Mouse (Mus musculus): ENCODE measurements around the gene Rgs3.
"Not testable (repeated sequence)": the region's sequence is repeated elsewhere in the genome, so short reads cannot be mapped to it uniquely, and the experiment has no call there.

Gene Rgs3

DNA sequence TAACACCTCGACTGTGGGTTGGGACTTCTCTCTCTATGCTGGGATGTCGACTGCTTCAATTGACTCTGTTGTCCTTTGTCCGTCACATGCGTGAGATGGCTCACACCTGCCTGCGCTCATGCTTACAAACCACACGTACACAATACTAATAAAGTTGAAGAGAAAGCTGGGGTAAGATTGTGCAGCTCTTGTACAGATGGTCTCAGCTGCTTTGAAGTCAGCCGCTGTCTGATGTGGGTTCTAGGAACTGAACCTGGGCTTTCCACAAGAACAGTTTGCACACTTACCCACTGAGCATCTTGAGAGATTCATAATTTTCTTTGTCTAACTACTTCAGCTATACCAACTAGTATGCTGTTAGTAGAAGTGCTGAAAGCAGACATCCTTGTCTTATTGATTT is 7.7 kb upstream of the Rgs3 start:
- DNase-seq (ENCODE audit: low read depth): no peak

DNA sequence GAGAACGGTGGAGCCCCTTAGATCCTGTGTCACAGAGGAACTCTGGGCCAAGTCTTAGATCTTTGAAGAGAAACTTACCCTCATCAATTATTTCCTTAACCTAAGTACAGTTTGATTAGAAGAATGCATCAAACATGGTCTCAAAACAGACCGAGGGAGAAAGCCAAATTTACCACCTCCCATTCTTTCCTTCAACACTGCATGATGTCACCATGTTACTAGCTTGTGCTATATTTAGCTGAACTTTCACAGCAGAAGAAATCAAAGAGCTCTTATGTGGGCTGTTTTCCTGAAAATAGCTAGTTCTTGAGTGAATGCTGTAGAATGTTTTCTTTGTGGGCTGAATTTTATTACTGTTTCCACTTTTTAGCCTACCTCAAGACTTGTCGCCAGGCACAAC is 2.2 kb upstream of the Rgs3 start:
- no peak for DNase-seq (ENCODE audit: low read depth)

DNA sequence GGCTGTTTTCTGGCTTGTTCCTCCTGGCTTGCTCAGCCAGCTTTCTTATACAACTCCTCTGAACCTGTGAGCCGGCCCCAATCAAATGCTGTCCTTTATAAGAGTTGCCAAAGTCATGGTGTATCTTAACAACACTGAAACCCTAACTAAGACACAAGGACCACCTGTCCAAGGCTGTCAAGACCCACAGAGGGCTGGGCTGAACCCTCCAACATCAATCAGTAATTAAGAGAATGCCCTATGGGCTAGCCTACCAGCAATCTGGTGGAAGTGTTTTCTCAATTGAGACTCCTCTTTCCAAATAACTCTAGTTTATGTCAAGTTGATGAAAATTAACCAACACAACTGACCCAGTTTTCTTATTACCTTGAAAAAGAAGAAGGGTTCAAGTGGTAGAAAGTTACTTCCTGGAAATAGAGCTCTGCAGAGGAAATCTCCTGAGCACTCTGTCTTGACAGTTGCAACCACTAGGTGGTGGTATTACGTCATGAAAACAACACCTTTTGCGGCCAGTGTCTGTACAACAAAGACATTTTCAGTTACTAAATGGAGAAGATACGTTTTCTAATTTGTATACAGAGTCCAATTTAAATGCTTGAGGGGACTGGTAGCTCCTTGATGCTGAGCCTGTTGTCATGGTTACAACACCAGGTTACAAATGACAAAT is 1.4 kb downstream of the Rgs3 start:
- DNase-seq (ENCODE audit: low read depth): peak; percentile 84

DNA sequence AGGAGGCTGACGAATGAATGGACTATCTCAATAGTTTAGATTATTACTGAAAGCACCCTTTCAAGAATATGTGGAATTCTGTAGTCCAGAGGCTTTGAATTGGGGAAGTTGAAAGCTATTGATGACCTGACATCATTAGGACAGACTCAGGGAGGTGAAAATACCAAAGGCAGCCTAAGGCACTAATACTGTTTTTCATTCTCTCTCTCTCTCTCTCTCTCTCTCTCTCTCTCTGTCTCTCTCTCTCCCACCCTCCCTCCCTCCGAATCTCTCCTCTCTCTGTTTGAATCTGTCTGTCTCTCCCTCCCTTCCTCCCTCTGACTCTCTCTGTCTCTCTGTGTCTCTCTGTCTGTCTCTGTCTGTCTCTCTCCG is 2.0 kb downstream of the Rgs3 start:
- no peak for DNase-seq (ENCODE audit: low read depth)

DNA sequence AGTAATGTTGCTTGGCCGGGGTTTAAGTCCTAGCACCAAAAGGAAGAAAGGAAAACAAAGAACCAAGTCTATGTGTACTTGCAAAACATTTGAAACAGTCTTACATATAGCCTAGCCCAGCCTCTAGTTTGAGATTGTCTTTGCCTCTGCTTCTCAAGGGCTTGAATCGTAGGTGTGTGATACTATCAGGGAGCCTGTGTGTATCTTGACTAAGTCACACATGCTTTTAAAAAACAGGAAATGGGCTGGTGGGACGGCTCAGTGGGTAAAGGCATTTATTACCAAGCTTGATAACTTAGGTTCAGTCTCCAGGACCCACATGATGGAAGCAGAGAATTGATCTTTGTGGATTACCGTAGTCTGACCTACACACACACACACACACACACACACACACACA is 2.4 kb downstream of the Rgs3 start:
- no peak for DNase-seq (ENCODE audit: low read depth)

DNA sequence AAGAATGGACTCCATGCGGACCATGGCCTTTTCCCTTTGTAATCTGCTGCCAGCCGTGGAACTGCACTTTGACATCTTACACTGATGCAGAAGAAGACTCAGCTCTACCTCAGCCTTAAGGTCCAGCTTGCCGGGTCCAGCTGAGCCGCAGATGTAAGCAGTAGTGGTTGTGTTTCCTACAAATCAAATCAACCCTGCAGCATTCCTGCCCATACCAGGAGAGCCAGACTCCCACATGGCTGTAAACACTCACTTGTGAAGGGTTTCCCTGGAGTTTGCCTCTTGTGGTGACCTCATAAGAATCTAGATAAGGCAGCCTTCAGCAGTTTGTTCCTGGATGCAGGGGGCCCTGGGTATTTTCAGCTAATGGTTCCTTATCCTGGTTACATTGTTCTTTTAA is 6.9 kb downstream of the Rgs3 start:
- no peak for DNase-seq (ENCODE audit: low read depth)

DNA sequence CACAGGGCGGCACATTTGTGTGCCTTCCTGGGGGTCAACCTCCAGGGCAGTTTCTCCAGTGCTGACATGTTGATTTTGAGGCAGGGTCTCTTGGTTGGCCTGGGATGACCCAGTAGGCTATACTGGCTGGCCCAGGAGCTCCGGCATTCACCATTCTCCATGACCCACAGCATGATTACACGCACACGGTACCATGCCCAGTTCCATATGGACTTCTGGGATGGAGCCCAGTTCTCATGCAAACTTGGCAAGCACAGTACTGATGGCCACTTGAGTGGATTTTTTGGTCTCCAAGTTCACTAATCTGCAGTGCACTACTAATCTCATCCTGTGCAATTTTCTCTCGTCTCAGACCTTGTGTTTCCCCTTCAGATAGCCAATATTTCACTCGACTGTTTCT is 8.0 kb downstream of the Rgs3 start:
- DNase-seq (ENCODE audit: low read depth): no peak

DNA sequence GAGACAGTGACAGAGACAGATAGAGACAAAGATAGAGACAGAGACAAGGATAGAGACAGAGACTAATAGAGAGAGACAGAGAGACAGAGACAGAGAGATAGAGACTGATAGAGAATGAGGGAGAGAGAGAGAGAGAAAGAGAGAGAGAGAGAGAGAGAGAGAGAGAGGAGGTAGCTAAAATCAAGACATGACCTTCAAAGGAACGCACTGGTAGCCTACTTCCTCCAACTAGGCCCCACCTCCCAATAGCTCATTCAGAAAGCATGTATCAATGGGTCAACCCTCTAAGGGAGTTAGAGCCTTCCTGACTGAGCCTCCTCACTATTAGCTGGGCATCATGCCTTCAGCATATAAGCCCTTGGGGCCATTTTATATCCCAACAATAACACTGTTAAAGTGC is 8.7 kb downstream of the Rgs3 start:
- DNase-seq (ENCODE audit: low read depth): no peak

DNA sequence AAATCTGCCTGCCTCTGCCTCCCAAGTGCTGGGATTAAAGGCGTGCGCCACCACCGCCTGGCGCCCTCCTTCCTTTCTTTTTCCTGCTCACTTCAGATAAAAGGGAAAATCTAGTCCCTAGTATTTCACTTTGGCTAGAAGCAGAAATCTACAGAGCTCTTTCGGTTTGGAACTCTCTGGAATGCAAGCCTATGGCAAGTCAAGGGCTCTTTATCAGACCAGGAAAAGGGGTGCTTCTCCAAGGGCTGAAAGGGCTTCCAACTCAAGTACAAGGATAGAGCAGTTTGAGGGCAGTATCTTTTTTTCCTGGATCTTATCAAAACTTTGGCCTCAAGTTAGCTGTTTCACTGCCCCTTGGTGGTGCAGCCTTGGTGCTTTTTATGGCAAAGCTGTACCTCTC is 10.0 kb downstream of the Rgs3 start:
- DNase-seq (ENCODE audit: low read depth): no peak

DNA sequence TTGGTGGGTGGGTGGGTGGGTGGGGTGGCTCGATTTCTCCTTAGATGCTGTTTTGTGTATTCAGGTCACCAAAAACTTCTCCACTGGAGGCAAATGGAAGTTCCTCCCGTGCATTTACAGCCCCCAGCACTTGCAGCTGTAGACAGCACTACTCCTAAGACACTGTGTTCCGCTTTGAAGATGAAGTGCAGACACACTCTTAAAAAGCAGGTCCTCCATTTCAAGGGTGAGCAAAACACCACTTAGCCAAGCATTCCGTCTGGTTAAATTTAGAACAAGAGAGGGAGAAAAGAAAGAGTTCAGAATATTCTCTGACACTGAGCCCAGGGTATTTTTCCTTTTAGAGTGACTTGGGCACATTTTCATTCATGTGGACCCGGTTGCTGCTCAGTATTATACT is 10.4 kb downstream of the Rgs3 start:
- DNase-seq (ENCODE audit: low read depth): no peak

DNA sequence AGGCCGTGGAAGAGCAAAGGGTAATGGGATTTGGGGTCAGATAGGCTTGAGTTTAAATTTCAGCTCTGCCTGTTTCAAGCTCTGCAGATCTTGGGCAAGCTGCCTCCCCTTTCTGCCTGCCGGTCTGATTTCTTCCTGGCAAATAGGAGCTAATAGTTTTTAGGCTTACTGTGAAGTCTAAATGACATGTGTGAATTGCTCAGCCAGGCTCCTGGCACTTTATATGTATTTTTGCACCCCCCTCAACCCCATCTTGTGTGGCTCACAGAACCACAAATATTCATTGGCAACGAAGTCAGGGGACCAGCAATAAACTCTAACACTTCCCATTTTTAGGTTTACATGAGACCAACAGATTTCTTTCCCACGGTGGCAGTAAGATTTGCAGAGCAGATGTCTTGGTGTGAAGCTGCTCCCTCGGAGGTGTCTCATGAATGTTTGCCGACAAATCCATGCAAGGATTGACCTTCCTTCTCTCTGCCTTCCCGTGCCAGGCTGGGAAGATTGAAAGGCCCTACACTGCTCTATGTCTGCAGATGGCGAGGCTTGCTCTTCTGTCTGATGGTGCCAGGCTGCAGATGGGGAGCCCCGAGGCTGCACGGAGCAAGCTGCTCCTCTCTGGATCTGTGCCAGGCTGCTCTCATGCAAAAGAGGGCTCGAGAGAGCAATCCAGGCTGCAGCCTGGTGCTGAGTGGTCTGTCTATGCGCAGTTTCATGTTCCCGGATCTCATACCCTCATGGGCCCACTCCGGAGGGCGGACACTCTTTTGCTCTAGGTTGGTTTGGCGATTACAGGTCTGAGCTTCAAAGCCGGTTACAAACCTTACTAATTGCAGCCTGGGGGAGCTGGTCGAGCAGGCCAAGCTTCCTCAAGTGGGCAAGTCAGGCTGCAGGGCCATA is 23.0 kb downstream of the Rgs3 start:
- no peak for DNase-seq (ENCODE audit: low read depth)

DNA sequence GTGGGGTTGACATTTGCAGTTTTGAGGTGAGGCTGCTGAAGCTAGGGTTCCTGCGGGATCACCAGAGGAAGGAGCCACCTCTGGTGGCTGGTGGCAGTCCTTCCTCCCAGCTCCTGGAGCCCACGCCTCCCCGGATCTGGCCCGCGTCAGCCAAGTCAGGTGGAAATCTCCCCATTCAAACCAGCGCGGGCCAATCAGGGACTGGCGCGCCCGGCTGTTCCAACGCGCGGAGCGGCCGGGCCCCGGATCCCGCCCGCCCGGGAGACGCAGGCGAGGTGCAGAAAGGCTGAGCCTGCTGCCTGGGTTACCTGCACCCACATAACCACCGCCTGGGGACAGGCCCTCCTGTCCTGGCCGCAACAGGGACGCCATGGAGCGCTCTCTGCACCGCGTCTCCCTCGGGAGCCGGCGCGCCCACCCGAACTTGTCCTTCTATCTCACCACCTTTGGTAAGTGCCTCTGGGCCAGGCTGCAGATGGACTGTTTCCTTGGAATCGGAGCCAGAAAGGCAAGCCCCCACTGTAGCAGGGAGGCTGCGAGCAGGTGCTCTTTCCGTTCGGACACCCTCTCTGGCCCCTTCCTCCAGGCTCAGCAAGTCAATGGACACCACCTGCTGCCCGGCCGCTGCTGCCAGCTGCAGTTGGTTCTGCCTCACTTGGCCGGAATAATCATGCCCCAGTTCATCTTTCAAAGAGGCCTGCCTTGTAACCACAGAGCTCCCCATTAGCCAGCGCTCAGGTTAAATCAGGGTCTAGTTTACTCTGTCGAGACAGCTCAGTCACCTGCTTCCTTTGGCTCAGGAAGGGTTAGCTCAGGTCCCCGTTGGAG is 23.8 kb downstream of the Rgs3 start:
- no peak for DNase-seq (ENCODE audit: low read depth)

DNA sequence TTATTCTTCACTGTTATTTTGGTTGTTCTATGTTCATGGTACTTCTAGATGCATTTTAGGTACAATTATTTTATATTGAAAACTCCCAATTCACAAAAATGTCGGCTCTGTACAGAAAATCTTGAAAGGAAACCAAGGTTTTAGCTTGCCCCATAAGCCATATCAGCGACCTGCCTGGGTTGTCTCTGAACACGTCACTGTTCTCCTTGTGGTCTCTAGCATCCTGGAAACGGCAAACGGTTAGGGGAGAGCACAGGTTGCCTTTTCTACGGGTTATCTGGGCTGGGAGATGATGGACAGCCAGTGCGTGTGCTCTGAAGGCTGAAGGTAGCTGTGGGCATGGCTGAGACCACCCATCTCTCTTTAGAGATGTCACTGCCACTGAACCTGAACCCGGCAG is 27.4 kb downstream of the Rgs3 start:
- no peak for DNase-seq (ENCODE audit: low read depth)

DNA sequence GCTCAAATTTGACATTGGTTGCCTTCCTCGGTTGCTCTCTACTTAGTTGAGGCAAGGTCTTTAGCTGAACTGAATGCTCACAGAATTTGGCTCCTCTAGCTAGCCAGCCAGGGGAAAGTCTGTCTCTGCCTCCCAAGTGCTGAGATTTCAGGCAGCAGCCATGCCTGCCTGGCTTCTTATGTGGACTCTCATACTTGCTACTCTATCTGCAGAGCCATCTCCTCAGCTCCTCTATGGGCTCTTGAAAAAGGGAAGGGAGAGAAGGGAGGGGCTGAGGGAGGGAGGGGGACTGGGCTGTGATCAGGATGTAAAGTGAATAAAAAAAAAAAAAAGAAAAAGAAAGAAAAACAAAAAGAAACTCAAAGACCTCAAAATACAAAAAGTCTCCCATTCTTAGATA is 31.2 kb downstream of the Rgs3 start:
- no peak for DNase-seq (ENCODE audit: low read depth)

DNA sequence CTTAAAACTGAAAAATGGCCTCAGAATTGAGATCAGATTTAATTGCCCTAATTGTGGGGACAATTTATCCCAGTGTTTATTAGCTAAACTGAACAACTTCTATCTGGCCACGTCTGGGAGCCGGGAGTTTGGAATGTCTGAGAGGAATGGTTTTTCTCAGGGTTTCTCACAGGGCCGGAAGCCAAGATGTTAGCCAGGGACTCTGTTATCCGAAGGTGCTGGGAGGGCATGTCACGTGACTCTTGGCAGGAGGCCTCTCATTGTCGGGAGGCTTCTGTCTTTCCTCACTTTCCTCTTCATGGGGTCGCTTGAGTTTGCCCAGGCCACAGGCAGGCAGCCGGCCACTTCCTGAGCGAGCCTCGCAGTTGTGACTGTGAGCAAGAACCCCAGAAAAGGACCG is 31.7 kb downstream of the Rgs3 start:
- peak; percentile 4 for DNase-seq (ENCODE audit: low read depth)

DNA sequence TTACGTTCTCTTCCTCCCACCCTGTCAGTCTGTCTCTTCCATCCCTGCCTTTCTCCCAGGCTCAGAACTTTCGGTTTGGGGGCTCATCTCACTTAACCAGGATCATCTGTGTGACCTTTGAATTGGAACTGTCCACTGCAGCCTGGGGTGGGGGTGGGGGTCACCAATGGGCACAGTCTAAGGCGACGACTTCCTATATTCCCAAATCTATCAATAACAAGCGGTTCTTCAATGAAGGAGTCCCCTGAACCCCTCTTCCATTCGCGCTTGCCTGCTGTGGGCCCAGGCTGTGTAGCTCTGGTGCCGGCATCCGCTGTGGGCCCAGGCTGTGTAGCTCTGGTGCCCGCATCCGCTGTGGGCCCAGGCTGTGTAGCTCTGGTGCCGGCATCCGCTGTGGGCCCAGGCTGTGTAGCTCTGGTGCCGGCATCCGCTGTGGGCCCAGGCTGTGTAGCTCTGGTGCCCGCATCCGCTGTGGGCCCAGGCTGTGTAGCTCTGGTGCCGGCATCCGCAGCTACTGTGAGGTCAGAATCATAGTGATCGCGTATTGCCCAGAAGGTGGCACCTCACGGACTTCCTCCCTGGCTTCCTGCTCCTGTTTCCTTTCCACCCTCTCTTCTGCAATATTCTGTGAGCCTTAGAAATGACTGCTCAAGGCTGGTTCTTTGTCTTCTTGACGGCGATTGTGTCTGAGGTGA is 34.0 kb downstream of the Rgs3 start:
- DNase-seq (ENCODE audit: low read depth): not testable (repeated sequence)

DNA sequence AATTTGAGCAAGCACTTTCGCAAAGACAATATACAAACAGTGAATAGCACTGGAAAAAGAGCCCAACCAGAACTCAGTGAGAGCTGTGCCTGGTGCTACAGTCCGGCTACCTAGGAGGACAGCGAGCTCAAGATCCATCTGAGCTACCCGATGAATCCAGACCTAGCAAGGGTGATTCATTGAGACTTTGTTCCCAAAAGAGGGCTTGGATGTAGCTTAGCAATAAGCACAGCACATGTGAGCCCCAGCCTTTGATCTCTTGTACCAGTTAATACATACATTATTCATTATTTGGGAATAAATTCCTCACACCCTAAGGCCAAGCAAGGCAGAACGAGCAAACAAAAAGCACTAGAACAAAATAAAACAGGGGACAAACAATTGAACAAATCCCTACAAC is 34.8 kb downstream of the Rgs3 start:
- no peak for DNase-seq (ENCODE audit: low read depth)

DNA sequence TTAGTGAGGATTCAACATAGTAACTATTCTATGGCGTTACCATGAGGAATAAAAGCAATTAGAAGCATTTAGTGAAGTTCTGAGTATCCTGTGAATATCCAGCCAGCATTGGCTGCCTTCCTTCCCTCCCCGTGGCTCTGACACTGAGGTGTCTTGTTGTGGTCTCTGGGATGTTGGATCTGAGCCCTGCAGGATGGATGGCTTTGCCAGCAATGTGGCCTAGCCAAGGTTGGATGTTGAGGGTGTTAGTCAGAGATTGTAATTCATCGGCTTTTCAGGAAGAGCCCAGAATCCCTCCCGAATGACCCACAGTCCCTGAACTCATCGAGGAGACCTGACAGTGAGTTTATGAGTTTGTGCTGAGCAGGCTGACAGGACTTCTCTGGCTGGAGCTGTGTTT is 36.4 kb downstream of the Rgs3 start:
- no peak for DNase-seq (ENCODE audit: low read depth)

DNA sequence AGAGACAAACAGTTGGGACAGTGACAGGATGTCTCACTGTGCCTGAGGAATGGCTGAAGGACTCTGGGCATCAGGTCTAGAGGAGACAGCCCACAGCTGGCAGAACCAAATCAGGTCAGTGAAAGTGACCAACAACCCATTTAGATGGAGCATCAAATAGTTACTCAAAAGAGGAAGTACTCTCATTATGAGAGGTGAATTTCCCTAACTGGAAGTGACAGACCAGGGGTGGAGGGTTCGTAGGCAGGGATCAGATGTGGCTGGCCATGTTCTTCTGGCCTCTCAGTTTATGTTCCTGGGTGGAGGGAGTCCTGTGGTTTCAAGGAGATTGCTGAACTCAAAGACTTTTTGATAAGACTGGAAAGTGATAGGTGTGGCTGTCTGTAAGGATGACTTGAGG is 40.9 kb downstream of the Rgs3 start:
- DNase-seq (ENCODE audit: low read depth): no peak

DNA sequence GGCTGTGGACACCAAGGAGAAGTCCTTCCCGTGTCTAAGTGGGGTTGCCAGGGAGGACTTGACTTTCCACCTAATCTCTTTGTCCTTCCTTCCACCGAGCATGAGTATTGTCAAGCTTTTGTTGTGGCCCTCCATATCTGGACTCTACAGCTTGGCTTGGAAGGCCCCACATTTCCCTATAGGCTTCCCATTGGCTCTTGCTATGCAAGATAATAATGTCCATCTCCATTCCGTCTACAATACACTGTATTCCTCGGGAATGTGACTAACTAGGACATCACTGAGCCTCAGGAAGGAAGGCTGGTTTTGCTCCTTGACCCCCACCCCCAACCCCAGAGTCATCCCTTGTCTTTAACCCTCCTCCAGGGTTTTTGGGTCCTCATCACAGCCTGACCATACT is 44.0 kb downstream of the Rgs3 start:
- no peak for DNase-seq (ENCODE audit: low read depth)

DNA sequence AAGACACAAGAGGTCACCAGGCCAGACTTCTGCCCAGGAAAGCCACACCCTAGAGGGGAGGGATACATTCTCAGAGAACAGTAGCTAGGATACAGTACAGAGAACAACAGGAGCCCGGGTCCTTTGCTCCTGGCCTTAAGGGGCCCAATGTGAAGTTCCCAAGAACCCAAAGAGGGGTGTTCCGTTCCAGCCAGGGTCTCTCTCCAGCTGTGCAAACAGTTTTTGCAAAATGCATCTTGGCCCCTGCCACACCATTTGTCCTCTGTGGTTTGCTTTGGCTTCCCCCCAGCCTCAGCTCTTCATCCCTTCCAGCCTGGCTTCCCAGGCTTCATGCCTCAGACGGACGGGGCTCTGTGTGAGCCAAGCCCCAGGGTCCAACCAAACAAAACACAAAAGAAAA is 44.4 kb downstream of the Rgs3 start:
- DNase-seq (ENCODE audit: low read depth): no peak

DNA sequence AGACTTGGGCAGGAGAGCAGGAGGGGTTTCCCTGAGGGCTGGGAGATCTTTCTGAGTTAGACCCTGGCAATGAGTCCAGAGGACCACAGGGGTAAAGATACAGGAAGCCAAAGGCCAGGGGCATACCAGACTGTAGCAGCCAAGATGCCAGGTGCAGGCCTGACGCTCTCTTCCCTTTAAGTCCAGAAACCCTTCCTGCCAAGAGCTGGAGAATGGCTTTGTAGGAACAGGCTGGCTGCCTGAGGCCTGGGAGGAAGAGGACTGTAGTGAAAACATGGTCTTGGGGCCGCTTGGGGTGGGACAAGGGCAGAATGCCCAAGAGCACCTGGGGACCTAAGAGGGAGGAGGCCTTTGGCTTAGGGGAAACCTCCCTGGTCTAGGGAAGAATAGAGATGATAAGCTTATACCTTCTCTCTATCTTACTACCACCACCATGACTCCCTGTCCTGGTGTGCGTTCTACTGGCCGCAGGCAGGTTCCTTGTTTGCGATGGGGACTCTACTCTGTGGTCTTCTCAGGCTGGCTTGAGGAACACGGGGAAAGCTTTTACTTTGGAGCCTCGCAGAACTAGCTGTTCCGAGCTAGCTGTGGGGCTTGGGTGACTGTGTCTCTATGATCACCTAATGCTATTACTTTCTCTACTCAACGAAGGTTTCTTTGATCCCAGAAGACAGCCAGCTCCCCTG is 46.4 kb downstream of the Rgs3 start:
- DNase-seq (ENCODE audit: low read depth): no peak

Data from 416B (cell line).